Mouse (Mus musculus) cerebellum, adult (tissue): ENCODE data around the gene Lyplal1.

Experiments used
- ATAC-seq: cut with Nextera tagmentation; 2 replicates; pipeline ENCODE4 v1.9.2; 2017; ENCODE audit warnings: mild to moderate bottlenecking, moderate library complexity, mixed read lengths; ENCODE audit not compliant: insufficient number of reproducible peaks, low FRiP score, low TSS enrichment

The Lyplal1 gene

DNA sequence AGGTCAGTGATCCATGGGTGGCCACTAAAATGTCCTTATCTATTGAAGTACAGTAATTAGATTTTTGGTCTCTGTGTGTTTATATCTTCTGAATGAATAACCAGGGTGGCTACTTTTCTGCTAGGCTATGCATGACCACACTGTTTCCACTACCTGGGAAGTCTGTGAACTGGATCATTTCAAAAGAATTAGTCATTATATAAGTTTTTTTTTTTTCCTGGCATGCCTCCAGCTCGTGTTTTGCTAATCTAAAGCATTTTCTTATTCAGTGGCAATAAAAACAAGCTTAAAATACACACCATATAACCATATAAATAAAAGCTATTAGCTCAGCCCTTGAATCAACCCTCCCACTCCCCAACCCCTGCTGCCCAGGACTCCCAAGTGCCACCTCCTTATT, 75.3 kb downstream of the Lyplal1 start:
- no peak for ATAC-seq
